In the genomic region with DNA sequence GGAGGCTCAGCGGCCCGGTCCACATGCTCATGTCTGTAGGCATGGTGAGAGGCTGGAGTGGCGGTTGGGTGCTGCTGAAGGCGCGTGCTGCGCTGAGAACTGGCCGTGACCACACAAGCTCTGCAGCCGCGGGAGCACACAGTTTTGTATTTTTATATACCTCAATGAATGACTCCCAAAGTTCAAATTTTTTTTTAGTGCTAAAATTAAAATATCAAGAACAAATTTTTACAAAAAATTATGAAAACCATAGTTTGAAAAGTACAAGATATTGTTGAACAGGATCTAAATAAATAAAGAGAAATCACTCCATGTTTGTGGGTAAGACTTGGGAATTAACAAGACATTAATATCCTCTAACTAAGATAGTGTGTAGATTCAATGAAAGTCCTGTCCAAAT, we compare ENCODE assay signal across 24 mouse cellular contexts. TPM values are rescaled to one million over a fixed set of nuclear protein-coding genes. Genes with fewer than 3 reads are reported as not detected.
"Had no signal": no experiment of that assay in that cellular context is flagged by ENCODE, and none has a peak within 500 bp of the region (broad histone marks: within the 10 kb centered on the region; RNA-seq: fewer than 3 reads in every experiment).

Gene Pbp2 (minus strand): TSS at position 101 of the 400 bp plus-strand sequence.

- H3K4me3 ChIP-seq: liver, embryonic 12.5 days; midbrain, embryonic 13.5 days; midbrain, embryonic 15.5 days; neural tube, embryonic 12.5 days had no signal

- H3K36me3 ChIP-seq: liver, embryonic 12.5 days; midbrain, embryonic 13.5 days; midbrain, embryonic 15.5 days; neural tube, embryonic 12.5 days had no signal

- DNase-seq: lung, adult 18-20 months; lung, embryonic 14.5 days; lung, postnatal 14 days; lung, postnatal 36 days; right cerebral cortex, postnatal 25 days; right cerebral cortex, postnatal 4 days; spleen, adult 18-20 months; thymus, adult 18-20 months; thymus, postnatal 14 days; thymus, postnatal 36 days had no signal

- H3K4me2 ChIP-seq: liver, embryonic 12.5 days; lung, embryonic 14.5 days; midbrain, embryonic 11.5 days; midbrain, embryonic 13.5 days; midbrain, embryonic 15.5 days; neural tube, embryonic 12.5 days had no signal

- H3K27me3 ChIP-seq: liver, embryonic 12.5 days; midbrain, embryonic 13.5 days; midbrain, embryonic 15.5 days; neural tube, embryonic 12.5 days had no signal

- H3K4me1 ChIP-seq: liver, embryonic 12.5 days; midbrain, embryonic 13.5 days; midbrain, embryonic 15.5 days; neural tube, embryonic 12.5 days had no signal

- ATAC-seq: liver, embryonic 12.5 days; midbrain, embryonic 13.5 days; midbrain, embryonic 15.5 days had no signal

- H3K9ac ChIP-seq: liver, embryonic 12.5 days; liver, embryonic 14.5 days; lung, embryonic 14.5 days; midbrain, embryonic 13.5 days; midbrain, embryonic 15.5 days; neural tube, embryonic 12.5 days had no signal

- H3K27ac ChIP-seq: liver, embryonic 12.5 days; liver, embryonic 14.5 days; macrophage; midbrain, embryonic 13.5 days; midbrain, embryonic 15.5 days; neural tube, embryonic 12.5 days had no signal

- H3K9me3 ChIP-seq: liver, embryonic 12.5 days; midbrain, embryonic 13.5 days; midbrain, embryonic 15.5 days; neural tube, embryonic 12.5 days had no signal

RNA-seq across cellular contexts. Expression of gene Pbp2, which starts in this region (rescaled TPM):
- total RNA-seq: megakaryocyte progenitor cell, adult 5-6 weeks; midbrain, postnatal 0 days; monocyte, adult 5-6 weeks had no signal
- polyA plus RNA-seq: liver, embryonic 12.5 days; liver, embryonic 14.5 days; liver, embryonic 16.5 days; macrophage; midbrain, embryonic 11.5 days; midbrain, embryonic 13.5 days; midbrain, embryonic 15.5 days; midbrain, postnatal 0 days; small intestine, adult 2 months; stomach, embryonic 14.5 days; thymus, postnatal 0 days had no signal
